Mouse (Mus musculus) ES-E14 (cell line): ENCODE results near the gene Fam186b. TPM values are rescaled to one million over a fixed set of nuclear protein-coding genes. Genes with fewer than 3 reads are reported as not detected.

Source experiments
- DNase-seq: peaks from one replicate; pipeline ENCODE4 v3.0.0-alpha.2; 2013; ENCODE audit warnings: low read depth, low spot score
- H3K27ac ChIP-seq: 2 replicates; pipeline ENCODE4 v1.5.1; 2012; ENCODE audit warnings: low read depth, mild to moderate bottlenecking, low read length, moderate library complexity, mixed read lengths; ENCODE audit not compliant: poor library complexity, insufficient read depth, severe bottlenecking
- H3K36me3 ChIP-seq: 2 replicates; pipeline ENCODE4 v1.6.1; 2012; ENCODE audit warnings: mild to moderate bottlenecking, low read length, moderate library complexity, mixed read lengths; ENCODE audit not compliant: control insufficient read depth, poor library complexity, insufficient read depth, severe bottlenecking
- H3K4me1 ChIP-seq, 2 experiments: fragments of 150-350 bp in 1 of 2; sonication (generic) in 1 of 2; 2 replicates each; pipeline ENCODE4 v1.6.1; 2012; ENCODE audit warnings: low read length in 2 of 2, mild to moderate bottlenecking in 1 of 2, mixed read lengths in 1 of 2; ENCODE audit not compliant: control insufficient read depth in 2 of 2, insufficient read depth in 2 of 2, poor library complexity in 1 of 2
- H3K4me3 ChIP-seq, 2 experiments: fragments of 150-350 bp in 1 of 2; sonication (generic) in 1 of 2; 2 replicates each; pipeline ENCODE4 v1.5.1; 2012; ENCODE audit warnings: low read length in 2 of 2, low read depth in 1 of 2, mild to moderate bottlenecking in 1 of 2, mixed read lengths in 1 of 2; ENCODE audit not compliant: insufficient read depth in 1 of 2, poor library complexity in 1 of 2, severe bottlenecking in 1 of 2
- H3K9ac ChIP-seq: 2 replicates; pipeline ENCODE4 v1.6.1; 2012; ENCODE audit warnings: low read depth, mild to moderate bottlenecking, low read length, mixed read lengths; ENCODE audit not compliant: poor library complexity, insufficient read depth, severe bottlenecking
- H3K9me3 ChIP-seq: fragments of 150-350 bp; sonication (generic); 2 replicates; pipeline ENCODE4 v1.6.1; 2012; ENCODE audit warnings: low read depth, mild to moderate bottlenecking, low read length; ENCODE audit not compliant: control insufficient read depth, insufficient read depth
- CHD2 ChIP-seq: IDR thresholded peaks from 2 replicates; pipeline ENCODE4 v1.6.1; 2014; ENCODE audit warnings: mild to moderate bottlenecking, low read depth, low read length, inconsistent platforms
- HCFC1 ChIP-seq: IDR thresholded peaks from 2 replicates; pipeline ENCODE4 v1.6.1; 2012; ENCODE audit warnings: low read length, inconsistent platforms, borderline replicate concordance; ENCODE audit not compliant: insufficient read depth
- MAFK ChIP-seq: IDR thresholded peaks from 2 replicates; pipeline ENCODE4 v1.6.1; 2014; ENCODE audit warnings: mild to moderate bottlenecking, low read depth, low read length, inconsistent platforms; ENCODE audit not compliant: insufficient read depth
- ZC3H11A ChIP-seq: IDR thresholded peaks from 2 replicates; pipeline ENCODE4 v1.6.1; 2012; ENCODE audit warnings: low read depth, mild to moderate bottlenecking, inconsistent platforms, low read length, borderline replicate concordance
- ZNF384 ChIP-seq: IDR thresholded peaks from 2 replicates; pipeline ENCODE4 v1.6.1; 2012; ENCODE audit warnings: low read depth, low read length, inconsistent platforms
- in situ Hi-C, 2 experiments: fragments of 600-800 bp; cut with MboI; formaldehyde crosslinking; loops; one replicate each; pipeline ENCODE4 v1.15.1; 2025; ENCODE audit warnings: low sequenced_read_pairs in 2 of 2, inconsistent platforms in 1 of 2; ENCODE audit not compliant: unreplicated experiment in 2 of 2
- total RNA-seq: library from RNA; depleted of rRNA; stranded (reverse); fragments of 300-350 nt; gene quantifications from 2 replicates; pipeline ENCODE4 v1.2.3, GENCODE M21; 2012

Fam186b gene
- total RNA-seq, 1 experiment, result 0.40 TPM

GRCm38 (mm10) chr15:99238006-99238405 lies 57.7 kb downstream of the Fam186b start:
- Histone ChIP-seq H3K27ac (no peak overlapping the region), H3K9ac (no peak overlapping the region), H3K9me3 (no peaks in the 10 kb centered on the region), H3K4me3 (no peak overlapping the region), H3K36me3 (peaks cover 4% of the 10 kb centered on the region; the same call in 1 of the 2 replicates), H3K4me1 (peaks cover 0 to 9% of the 10 kb centered on the region in 2 experiments; a peak in 2 of 4 replicates)
- in situ Hi-C loops, result no loop called here
- TF ChIP-seq ZNF384, result no peak
- no peak for TF ChIP-seq ZC3H11A
- TF ChIP-seq MAFK, result no peak
- TF ChIP-seq HCFC1, result no peak
- no peak for TF ChIP-seq CHD2
- DNase-seq, result no peak

DNA sequence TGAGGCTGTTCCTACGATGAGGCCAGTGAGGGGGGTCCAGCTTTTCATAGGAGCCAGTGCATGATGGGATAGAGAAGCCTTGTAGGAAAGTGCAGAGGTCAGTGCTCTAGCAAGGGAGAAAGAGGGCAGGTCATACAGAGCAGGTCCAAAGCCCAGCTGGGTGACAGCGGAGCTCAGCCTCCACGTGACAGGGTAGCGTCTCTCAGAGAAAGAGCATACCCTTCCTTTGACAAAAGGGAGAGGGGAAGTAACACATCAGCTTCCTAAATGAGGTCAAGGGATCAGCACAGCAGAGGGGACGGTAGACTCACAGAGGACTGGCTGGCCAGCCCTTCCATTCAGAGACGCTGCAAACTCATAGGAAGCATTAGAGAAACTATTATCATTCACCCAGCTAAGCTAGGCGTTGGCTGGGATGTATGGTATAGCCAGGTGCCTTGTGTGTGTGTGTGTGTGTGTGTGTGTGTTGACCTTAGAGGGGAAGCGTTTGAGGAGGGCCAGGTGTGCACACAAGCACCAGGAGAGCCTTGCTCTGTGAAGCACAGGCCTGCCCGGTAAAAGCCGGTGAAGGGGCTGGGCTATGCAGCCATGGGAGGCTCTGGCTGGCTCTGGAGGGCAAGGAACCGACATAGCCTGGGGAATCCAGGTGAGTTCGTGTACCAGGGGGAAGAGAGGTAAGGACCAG lies 61.2 kb downstream of the Fam186b start:
- in situ Hi-C loops, result no loop called here
- no peak overlapping the region for H3K4me3 ChIP-seq
- peaks cover 0 to 10% of the 10 kb centered on the region in 2 experiments; a peak in 2 of 4 replicates for H3K4me1 ChIP-seq
- no peak for DNase-seq
- H3K9ac ChIP-seq, result no peak overlapping the region
- no peaks in the 10 kb centered on the region for H3K36me3 ChIP-seq
- no peak overlapping the region for H3K27ac ChIP-seq
- no peak for TF ChIP-seq ZNF384
- TF ChIP-seq CHD2, result no peak
- TF ChIP-seq ZC3H11A, result no peak
- no peak for TF ChIP-seq MAFK
- TF ChIP-seq HCFC1, result no peak
- no peaks in the 10 kb centered on the region for H3K9me3 ChIP-seq

- Histone ChIP-seq H3K4me3 (no peak overlapping the region), H3K9me3 (no peaks in the 10 kb centered on the region), H3K27ac (no peak overlapping the region), H3K36me3 (no peaks in the 10 kb centered on the region), H3K4me1 (peaks cover 0 to 13% of the 10 kb centered on the region in 2 experiments; a peak in 2 of 4 replicates), H3K9ac (no peak overlapping the region)
- in situ Hi-C loops, result no loop called here
- no peak for DNase-seq
- no peak for TF ChIP-seq CHD2
- TF ChIP-seq ZNF384, result no peak
- TF ChIP-seq HCFC1, result no peak
- no peak for TF ChIP-seq ZC3H11A
- no peak for TF ChIP-seq MAFK
Measured at GRCm38 (mm10) chr15:99233719-99234118, 62.0 kb downstream of the Fam186b start.

- H3K9me3 ChIP-seq, result no peaks in the 10 kb centered on the region
- H3K9ac ChIP-seq, result no peak overlapping the region
- no peaks in the 10 kb centered on the region for H3K36me3 ChIP-seq
- DNase-seq, result no peak
- in situ Hi-C loops, result no loop called here
- no peak overlapping the region for H3K4me3 ChIP-seq
- TF ChIP-seq ZC3H11A (no peak), CHD2 (no peak), MAFK (no peak), HCFC1 (no peak), ZNF384 (no peak)
- H3K27ac ChIP-seq, result no peak overlapping the region
- peaks cover 2 to 11% of the 10 kb centered on the region in 2 experiments; a peak in 2 of 4 replicates for H3K4me1 ChIP-seq
Measured at GRCm38 (mm10) chr15:99231998-99232397, 63.7 kb downstream of the Fam186b start.

DNA sequence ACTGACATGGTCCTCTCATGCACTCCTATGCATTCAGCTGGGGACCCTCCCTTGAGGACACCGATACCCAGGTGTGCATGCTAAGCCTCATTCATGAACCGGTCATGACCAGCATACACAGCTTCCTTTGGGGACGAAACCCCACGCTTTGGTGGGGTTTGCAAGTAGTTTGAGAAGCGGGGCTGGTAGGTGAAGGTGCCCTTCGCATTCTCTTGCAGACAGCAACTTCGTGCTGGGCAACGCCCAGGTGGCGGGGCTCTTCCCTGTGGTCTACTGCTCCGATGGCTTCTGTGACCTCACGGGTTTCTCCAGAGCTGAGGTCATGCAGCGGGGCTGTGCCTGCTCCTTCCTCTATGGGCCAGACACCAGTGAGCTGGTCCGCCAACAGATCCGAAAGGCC lies 69.6 kb downstream of the Fam186b start:
- no peak overlapping the region for H3K9ac ChIP-seq
- H3K9me3 ChIP-seq, result no peaks in the 10 kb centered on the region
- no peaks in the 10 kb centered on the region for H3K36me3 ChIP-seq
- TF ChIP-seq ZNF384 (no peak), ZC3H11A (no peak), MAFK (no peak), CHD2 (no peak), HCFC1 (no peak)
- no peak for DNase-seq
- no peak overlapping the region for H3K27ac ChIP-seq
- in situ Hi-C loops, result no loop called here
- peak overlapping the region in 1 of 2 experiments; percentile 64; a peak in 1 of 4 replicates for H3K4me3 ChIP-seq
- peaks cover 12 to 27% of the 10 kb centered on the region in 2 experiments; a peak in 3 of 4 replicates for H3K4me1 ChIP-seq
